Mouse (Mus musculus): ENCODE data around the gene Gpc5.

GRCm38 (mm10) chr14:115432368-115432767, 340.4 kb downstream of the Gpc5 start:
- TF ChIP-seq POLR2A (IDR thresholded peaks at IDR 0.05; ENCODE audit: insufficient read depth, low read depth, low read length): no peak
- TF ChIP-seq CTCF (IDR thresholded peaks at IDR 0.05; ENCODE audit: insufficient read depth, low read depth, low read length): no peak

All from olfactory bulb, adult 2 months (tissue).